Mouse (Mus musculus) stomach, embryonic 15.5 days (tissue): ENCODE results near the gene Tspan17. TPM values are rescaled to one million over a fixed set of nuclear protein-coding genes. Genes with fewer than 3 reads are reported as not detected.

Experiments used
- ATAC-seq: fragments of 200-750 bp; cut with Nextera tagmentation; 2 replicates; pipeline ENCODE4 v1.8.0; 2017; ENCODE audit warnings: low read depth, moderate number of reproducible peaks, moderate TSS enrichment; ENCODE audit not compliant: insufficient read depth, low FRiP score
- H3K27ac ChIP-seq: fragments of 300-500 bp; sonication (generic); 2 replicates; pipeline ENCODE4 v1.5.1; 2015; ENCODE audit warnings: mild to moderate bottlenecking, inconsistent platforms
- H3K27me3 ChIP-seq: fragments of 300-500 bp; sonication (generic); replicated peaks from 2 replicates; pipeline ENCODE4 v1.6.1; 2015; ENCODE audit warnings: inconsistent platforms
- H3K36me3 ChIP-seq: fragments of 300-500 bp; sonication (generic); 2 replicates; pipeline ENCODE4 v1.6.1; 2015; ENCODE audit warnings: inconsistent platforms
- H3K4me1 ChIP-seq: fragments of 300-500 bp; sonication (generic); 2 replicates; pipeline ENCODE4 v1.6.1; 2015; ENCODE audit warnings: inconsistent platforms
- H3K4me2 ChIP-seq: fragments of 300-500 bp; sonication (generic); 2 replicates; pipeline ENCODE4 v1.6.1; 2015; ENCODE audit warnings: mild to moderate bottlenecking, inconsistent platforms
- H3K4me3 ChIP-seq: fragments of 300-500 bp; sonication (generic); replicated peaks from 2 replicates; pipeline ENCODE4 v1.5.1; 2015; ENCODE audit warnings: inconsistent platforms
- H3K9ac ChIP-seq: fragments of 300-500 bp; sonication (generic); 2 replicates; pipeline ENCODE4 v1.6.1; 2015; ENCODE audit warnings: inconsistent platforms
- H3K9me3 ChIP-seq: fragments of 300-500 bp; sonication (generic); 2 replicates; pipeline ENCODE4 v1.6.1; 2016; ENCODE audit warnings: inconsistent platforms
- WGBS: fragments of 180-500 bp; shearing (Covaris S2); methylation state at CpG from one replicate; pipeline ENCODE4 v1.1.7; 2015; 5-methylcytosine and 5-hydroxymethylcytosine counted together
- polyA plus RNA-seq: library from polyadenylated mRNA; unstranded; fragments of >200 nt; fragmentation: Nextera tagmentation; extraction: Ambion mirVana; gene quantifications from 2 replicates; pipeline ENCODE4 v1.2.1, GENCODE M21; 2015

Tspan17 gene
- polyA plus RNA-seq, 1 experiment from 2014 or later = 14.7 TPM

DNA sequence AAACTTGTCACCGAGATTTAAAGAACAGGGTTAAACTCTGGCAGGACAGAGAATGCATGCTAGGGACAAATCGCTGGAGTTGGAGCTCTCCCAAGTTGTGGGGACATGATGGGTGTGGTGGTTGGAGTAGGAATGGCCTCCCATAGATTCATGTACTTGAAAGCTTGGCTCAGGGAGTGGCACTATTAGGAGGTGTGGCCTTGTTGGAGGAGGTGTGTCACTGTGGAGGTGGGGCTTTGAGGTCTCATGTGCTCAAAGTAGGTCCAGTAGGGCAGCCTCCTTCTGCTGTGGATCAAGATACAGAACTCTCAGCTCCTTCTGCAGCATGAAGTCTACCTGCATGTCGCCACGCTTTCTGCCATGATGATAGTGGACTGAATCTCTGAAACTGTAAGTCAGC is 31.9 kb downstream of the Tspan17 start:
- WGBS = 77% methylated on average over 4 of the region's 4 CpGs
- H3K27ac ChIP-seq = no peak overlapping the region
- H3K4me2 ChIP-seq = no peak overlapping the region
- H3K9me3 ChIP-seq = no peaks in the 10 kb centered on the region
- H3K36me3 ChIP-seq = no peaks in the 10 kb centered on the region
- H3K4me1 ChIP-seq = peaks cover 6% of the 10 kb centered on the region; the same call in 1 of the 2 replicates
- no peak overlapping the region for H3K4me3 ChIP-seq
- no peak overlapping the region for H3K9ac ChIP-seq
- H3K27me3 ChIP-seq = no peaks in the 10 kb centered on the region
- ATAC-seq = no peak

DNA sequence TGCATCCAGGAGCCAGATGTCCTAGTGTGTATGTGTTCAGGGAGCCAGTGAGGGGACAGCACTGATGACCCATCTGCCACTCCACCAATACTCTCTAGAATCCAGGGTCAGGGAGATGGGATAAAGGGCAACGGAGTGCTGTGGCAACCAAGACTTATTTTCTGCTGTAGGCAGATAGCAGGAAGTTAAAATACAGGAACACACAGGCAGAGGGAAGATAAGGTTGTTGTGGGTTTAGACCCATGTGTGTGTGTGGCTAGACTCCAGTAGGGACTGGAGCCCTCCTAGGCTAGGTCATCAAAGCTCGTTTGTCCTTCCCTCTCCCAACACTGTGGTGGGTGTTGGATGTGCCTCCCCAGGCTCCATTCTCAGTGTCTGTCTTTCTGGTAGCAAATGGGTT is 32.8 kb downstream of the Tspan17 start:
- no peak for ATAC-seq
- no peaks in the 10 kb centered on the region for H3K9me3 ChIP-seq
- no peak overlapping the region for H3K4me2 ChIP-seq
- no peaks in the 10 kb centered on the region for H3K36me3 ChIP-seq
- no peak overlapping the region for H3K4me3 ChIP-seq
- H3K4me1 ChIP-seq = peaks cover 6% of the 10 kb centered on the region; the same call in 1 of the 2 replicates
- H3K27me3 ChIP-seq = no peaks in the 10 kb centered on the region
- H3K9ac ChIP-seq = no peak overlapping the region
- H3K27ac ChIP-seq = no peak overlapping the region
- 70% methylated on average over 2 of the region's 2 CpGs for WGBS

DNA sequence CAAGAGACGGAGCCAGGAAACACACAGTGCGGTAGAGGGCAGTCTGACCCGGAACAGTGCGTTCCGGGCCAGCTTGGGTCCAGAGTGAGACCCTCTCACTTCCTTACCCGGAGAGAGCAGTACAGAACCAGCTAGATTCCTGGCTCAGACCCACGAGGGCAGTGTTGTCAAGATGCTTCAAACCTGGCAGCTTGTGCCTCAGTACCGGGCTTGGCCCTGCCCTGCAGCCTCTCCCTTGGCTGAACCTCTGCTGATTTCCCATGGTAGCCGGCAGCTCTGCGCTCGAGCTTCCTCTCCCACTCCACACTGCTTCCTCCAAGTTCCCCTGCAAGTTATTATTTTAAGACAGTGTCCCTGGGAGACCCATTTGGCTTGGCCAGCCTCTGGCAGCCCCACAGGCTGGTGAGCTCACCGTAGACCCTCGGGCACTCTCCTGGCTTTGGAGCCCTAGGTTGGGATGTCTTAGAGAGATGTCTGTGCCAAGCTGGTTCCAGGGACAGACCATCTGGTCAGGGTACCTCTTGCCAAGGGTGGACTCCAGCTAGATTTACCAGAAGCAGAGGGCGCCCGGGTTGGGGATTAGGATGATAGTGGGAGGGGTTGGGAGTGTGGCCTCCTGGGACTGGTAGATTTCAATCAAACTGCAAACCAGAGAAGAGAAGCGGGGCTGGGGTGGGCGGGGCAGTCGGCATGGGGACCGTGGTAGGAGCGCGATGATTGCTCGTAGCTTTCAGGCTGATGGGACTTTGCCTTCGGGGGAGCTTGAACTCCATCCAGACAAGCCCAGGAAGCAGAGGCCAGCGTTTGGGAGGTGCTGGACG is 35.1 kb downstream of the Tspan17 start:
- Histone ChIP-seq H3K27me3 (no peaks in the 10 kb centered on the region), H3K9ac (no peak overlapping the region), H3K36me3 (no peaks in the 10 kb centered on the region), H3K27ac (no peak overlapping the region), H3K4me1 (peaks cover 6% of the 10 kb centered on the region; the same call in 1 of the 2 replicates), H3K4me3 (no peak overlapping the region; the same call in 1 of the 2 replicates), H3K4me2 (peak overlapping the region; percentile 46), H3K9me3 (no peaks in the 10 kb centered on the region)
- WGBS = 20% methylated on average over 25 of the region's 25 CpGs
- peak; percentile 29; the same call in 1 of the 2 replicates for ATAC-seq

DNA sequence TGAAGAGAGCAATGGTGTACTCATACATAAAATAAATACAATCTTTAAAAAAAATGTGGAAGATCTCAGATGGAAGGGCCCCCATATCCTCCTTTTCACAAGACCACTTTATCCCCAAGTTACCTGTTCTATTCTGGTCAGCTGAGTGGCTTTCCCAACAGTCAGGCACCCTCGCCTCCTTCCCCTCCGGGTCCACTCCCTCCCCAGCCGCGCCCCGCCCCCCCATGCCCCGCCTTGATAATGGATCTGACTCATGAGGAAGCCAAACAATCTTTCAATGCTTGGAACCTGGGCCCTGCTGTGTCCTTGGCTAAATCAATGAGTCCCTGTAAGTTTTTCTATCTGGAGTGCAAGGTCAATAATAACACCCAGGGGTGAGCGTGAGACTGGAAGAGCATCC is 38.8 kb downstream of the Tspan17 start:
- 37% methylated on average over 7 of the region's 7 CpGs for WGBS
- Histone ChIP-seq H3K4me3 (no peak overlapping the region), H3K27ac (no peak overlapping the region), H3K36me3 (no peaks in the 10 kb centered on the region), H3K9ac (no peak overlapping the region), H3K4me1 (peaks cover 6% of the 10 kb centered on the region; the same call in 1 of the 2 replicates), H3K9me3 (no peaks in the 10 kb centered on the region), H3K4me2 (no peak overlapping the region), H3K27me3 (no peaks in the 10 kb centered on the region)
- peak; percentile 35; the same call in 1 of the 2 replicates for ATAC-seq

DNA sequence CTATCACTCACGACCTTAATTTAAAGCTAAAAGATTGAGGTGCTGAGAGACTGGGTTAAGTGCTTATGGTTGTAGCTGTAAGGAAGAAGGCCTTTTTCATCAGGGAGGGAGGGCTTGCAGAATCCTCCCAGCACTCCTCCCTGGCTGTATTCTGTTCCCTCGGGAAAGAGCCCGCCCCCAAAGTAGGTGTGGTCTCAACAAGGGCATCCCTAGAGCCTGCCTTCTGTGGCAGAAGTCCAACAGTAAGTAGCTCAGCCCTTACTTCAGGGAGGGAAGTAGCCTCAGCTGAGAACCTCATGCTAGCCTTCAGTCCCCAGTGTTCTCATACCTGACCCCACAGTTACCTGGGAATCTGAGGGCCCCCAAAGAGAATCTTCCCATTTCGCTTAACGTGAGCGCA is 39.3 kb downstream of the Tspan17 start:
- Histone ChIP-seq H3K9me3 (no peaks in the 10 kb centered on the region), H3K9ac (no peak overlapping the region), H3K4me3 (no peak overlapping the region), H3K27me3 (no peaks in the 10 kb centered on the region), H3K4me1 (peaks cover 6% of the 10 kb centered on the region; the same call in 1 of the 2 replicates), H3K27ac (no peak overlapping the region), H3K4me2 (no peak overlapping the region), H3K36me3 (no peaks in the 10 kb centered on the region)
- 52% methylated on average over 6 of the region's 6 CpGs for WGBS
- 0 out of 2 replicates have a peak, but pooled peaks have one; percentile 65 for ATAC-seq

DNA sequence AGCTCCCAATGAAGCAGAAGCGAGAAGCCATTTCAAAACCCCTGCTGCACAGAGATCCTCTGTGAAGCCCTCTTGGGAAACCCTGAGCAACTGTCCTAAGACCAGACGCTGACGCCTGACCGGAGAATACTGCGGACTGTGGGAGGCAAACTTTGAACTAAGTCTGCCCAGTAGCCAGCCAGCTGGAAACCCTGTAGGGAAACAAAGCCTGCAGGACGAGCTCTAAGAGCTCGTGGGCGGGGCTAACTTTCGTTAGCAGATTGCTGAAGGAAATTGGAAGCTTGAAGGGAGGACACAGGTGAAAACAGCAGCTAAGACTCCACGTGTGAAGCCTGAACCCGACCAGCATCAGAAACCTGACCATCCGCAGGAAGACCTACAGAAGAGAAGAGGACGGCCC is 40.3 kb downstream of the Tspan17 start:
- Histone ChIP-seq H3K4me2 (0 out of 2 replicates have a peak overlapping the region, but pooled peaks have one; percentile 8), H3K9ac (no peak overlapping the region), H3K36me3 (no peaks in the 10 kb centered on the region), H3K27ac (no peak overlapping the region), H3K9me3 (no peaks in the 10 kb centered on the region), H3K4me1 (peaks cover 4% of the 10 kb centered on the region; the same call in 1 of the 2 replicates), H3K4me3 (no peak overlapping the region), H3K27me3 (no peaks in the 10 kb centered on the region)
- no peak for ATAC-seq
- WGBS = 5% methylated on average over 13 of the region's 13 CpGs

DNA sequence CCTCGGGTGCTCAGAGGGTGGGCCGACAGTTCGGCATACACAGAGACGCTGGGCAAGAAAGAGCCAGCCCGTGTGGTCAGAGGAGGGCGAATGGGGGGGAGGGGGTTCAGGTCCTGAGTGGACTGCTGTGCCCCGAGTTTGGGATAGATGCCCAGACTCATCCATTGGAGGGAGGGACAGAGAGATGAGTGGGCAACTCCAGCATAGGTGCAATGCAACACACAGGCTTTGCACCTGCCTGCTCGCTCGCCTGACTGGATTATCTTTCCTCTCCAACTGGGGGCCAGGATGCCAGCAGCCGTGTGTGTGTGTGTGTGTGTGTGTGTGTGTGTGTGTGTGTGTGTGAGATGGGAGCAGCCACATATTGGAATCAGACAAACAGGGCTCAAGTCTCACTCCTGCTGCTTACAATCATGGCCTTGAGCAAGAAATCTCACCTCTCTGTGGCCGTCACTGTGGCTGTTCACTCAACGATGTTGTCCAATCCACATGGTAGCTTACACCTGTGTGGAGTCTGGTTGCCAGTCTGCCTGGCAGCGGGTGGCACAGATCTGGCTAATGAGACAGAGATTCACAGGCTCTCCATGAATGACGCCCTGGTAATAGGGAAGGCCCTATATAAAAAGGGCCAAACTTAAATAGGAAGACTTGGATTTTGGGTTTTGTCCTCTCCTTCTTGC is 47.3 kb downstream of the Tspan17 start:
- Histone ChIP-seq H3K36me3 (no peaks in the 10 kb centered on the region), H3K9ac (no peak overlapping the region), H3K27me3 (no peaks in the 10 kb centered on the region), H3K27ac (no peak overlapping the region), H3K4me1 (no peaks in the 10 kb centered on the region), H3K4me3 (no peak overlapping the region), H3K9me3 (no peaks in the 10 kb centered on the region), H3K4me2 (no peak overlapping the region)
- ATAC-seq = no peak
- whole genome bisulfite sequencing = 73% methylated on average over 14 of the region's 14 CpGs

DNA sequence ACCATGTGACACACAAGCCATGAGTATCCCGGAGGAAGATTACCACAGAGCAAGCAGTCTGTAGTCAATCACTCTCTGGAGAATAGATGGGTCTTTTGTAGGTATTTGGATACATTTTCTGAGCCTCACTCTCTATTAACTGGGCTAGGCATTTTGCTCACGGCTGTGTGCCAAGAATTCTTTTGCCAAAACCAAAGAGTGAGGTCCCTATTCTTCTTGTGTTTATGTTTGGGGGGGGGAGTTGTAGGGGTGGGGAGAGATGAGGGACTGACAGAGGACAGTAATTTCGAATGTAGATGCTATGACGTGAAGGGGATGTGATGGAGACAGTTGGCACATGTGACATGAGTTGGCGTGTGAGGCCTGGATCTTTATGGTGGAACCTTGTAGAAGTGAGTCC is 47.9 kb downstream of the Tspan17 start:
- H3K27me3 ChIP-seq = no peaks in the 10 kb centered on the region
- H3K4me2 ChIP-seq = no peak overlapping the region
- no peaks in the 10 kb centered on the region for H3K9me3 ChIP-seq
- ATAC-seq = no peak
- no peaks in the 10 kb centered on the region for H3K4me1 ChIP-seq
- H3K36me3 ChIP-seq = no peaks in the 10 kb centered on the region
- no peak overlapping the region for H3K9ac ChIP-seq
- no peak overlapping the region for H3K27ac ChIP-seq
- 65% methylated on average over 5 of the region's 5 CpGs for WGBS
- no peak overlapping the region for H3K4me3 ChIP-seq

DNA sequence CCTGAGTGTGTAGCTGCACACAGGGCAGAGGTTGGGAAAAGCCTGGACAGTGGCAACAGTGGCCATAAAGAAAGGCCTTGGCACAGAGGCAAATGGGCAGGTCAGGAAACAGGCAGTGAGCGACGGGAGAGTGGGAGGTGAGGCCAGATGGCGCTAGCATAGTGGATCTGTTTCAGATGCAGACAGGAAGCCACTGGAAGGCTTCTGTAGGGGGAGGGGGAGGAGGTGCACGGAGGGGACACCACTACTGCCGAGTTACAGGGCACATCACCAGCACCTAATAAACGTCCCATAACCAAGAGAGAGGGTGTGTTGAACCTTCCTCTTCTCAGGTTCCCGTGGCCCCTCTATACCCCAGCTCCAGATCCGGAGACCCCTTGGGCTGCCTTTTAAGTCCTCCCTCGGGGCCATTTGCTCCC is 48.3 kb downstream of the Tspan17 start:
- H3K9me3 ChIP-seq = no peaks in the 10 kb centered on the region

DNA sequence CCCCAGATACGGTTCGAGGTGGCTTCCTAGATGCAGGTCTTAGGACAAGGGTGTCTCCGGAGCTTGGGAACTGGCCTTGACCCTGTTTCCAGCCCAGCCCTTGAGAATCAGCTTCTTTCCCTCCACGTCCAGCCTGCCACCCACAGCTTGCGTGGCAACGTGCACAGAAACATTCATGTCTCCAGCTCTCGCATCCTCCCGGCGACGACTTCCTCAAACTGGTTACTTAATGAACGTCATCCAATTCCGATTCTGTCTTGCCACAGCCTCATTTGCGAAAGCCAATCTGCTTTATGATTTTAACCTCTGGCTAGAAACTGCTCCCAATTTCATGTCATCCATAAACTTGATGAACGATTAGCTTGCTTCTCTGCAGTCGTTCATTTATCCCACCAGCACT is 49.4 kb downstream of the Tspan17 start:
- 66% methylated on average over 15 of the region's 15 CpGs for WGBS
- H3K4me1 ChIP-seq = no peaks in the 10 kb centered on the region

More for the DNA sequence above, 48.3 kb downstream of the Tspan17 start:
- Histone ChIP-seq H3K36me3 (no peaks in the 10 kb centered on the region), H3K4me3 (no peak overlapping the region), H3K27ac (no peak overlapping the region), H3K27me3 (no peaks in the 10 kb centered on the region), H3K9ac (no peak overlapping the region), H3K4me2 (no peak overlapping the region), H3K4me1 (no peaks in the 10 kb centered on the region)
- WGBS = 12% methylated on average over 9 of the region's 9 CpGs
- no peak for ATAC-seq

DNA sequence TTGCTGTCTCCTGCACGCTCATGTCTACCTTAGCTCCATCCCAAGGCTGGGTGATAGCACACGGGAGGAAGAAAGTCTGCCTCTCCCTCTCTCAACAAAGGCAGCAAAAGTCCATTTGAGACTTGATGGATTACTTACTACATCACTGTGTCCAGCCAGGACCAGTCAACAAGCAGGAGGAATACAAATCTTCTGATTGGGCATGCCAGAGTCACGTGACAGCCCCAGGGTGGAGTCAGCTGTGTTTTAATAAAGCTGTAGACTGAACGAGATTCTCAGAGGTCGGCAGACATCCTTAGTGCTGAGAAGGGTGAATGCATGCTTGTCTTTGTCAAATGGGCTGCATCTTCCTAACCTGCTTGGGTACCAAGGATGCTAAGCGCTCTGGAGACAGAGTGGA is 50.0 kb downstream of the Tspan17 start:
- H3K27ac ChIP-seq = no peak overlapping the region
- H3K27me3 ChIP-seq = no peaks in the 10 kb centered on the region
- no peaks in the 10 kb centered on the region for H3K36me3 ChIP-seq
- H3K4me3 ChIP-seq = no peak overlapping the region
- no peaks in the 10 kb centered on the region for H3K4me1 ChIP-seq
- 53% methylated on average over 6 of the region's 6 CpGs for WGBS
- H3K4me2 ChIP-seq = no peak overlapping the region
- H3K9ac ChIP-seq = no peak overlapping the region
- no peak for ATAC-seq
- no peaks in the 10 kb centered on the region for H3K9me3 ChIP-seq

More for the DNA sequence above, 49.4 kb downstream of the Tspan17 start:
- Histone ChIP-seq H3K27me3 (no peaks in the 10 kb centered on the region), H3K36me3 (no peaks in the 10 kb centered on the region), H3K4me2 (no peak overlapping the region), H3K9me3 (no peaks in the 10 kb centered on the region), H3K9ac (no peak overlapping the region), H3K27ac (no peak overlapping the region), H3K4me3 (no peak overlapping the region)
- ATAC-seq = no peak

DNA sequence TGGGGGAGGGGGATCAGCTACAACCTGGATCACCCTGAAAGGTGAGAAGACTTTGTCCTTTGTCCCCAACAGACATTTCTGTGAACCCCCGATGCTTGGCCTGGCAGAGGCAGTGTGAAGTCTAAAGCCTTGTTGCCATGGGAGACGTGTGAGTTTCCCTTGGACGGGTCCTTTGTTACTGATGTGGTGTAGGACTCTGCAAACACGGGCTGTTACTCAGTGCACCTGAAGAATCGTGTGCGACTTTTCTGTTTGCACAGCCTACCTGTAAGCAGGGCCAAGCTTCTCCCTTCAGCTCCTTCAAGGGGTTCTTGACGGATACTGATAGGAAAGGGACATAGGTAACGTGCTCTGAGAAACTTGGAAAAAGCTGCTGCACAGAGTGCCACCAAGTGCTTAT is 55.4 kb downstream of the Tspan17 start:
- H3K4me2 ChIP-seq = no peak overlapping the region
- H3K9ac ChIP-seq = no peak overlapping the region
- no peaks in the 10 kb centered on the region for H3K36me3 ChIP-seq
- 41% methylated on average over 8 of the region's 8 CpGs for WGBS
- no peak overlapping the region for H3K27ac ChIP-seq
- H3K4me1 ChIP-seq = no peaks in the 10 kb centered on the region
- no peak overlapping the region for H3K4me3 ChIP-seq
- H3K27me3 ChIP-seq = no peaks in the 10 kb centered on the region
- H3K9me3 ChIP-seq = no peaks in the 10 kb centered on the region
- ATAC-seq = peak; percentile 53; the same call in 1 of the 2 replicates
